Mouse (Mus musculus) ES-E14 (cell line): Measurements from ENCODE around the gene Myo3b.

Experiments used
- CHD2 ChIP-seq: IDR thresholded peaks from 2 replicates; pipeline ENCODE4 v1.6.1; 2014; ENCODE audit warnings: mild to moderate bottlenecking, low read depth, low read length, inconsistent platforms
- MAFK ChIP-seq: IDR thresholded peaks from 2 replicates; pipeline ENCODE4 v1.6.1; 2014; ENCODE audit warnings: mild to moderate bottlenecking, low read depth, low read length, inconsistent platforms; ENCODE audit not compliant: insufficient read depth
- ZC3H11A ChIP-seq: IDR thresholded peaks from 2 replicates; pipeline ENCODE4 v1.6.1; 2012; ENCODE audit warnings: low read depth, mild to moderate bottlenecking, inconsistent platforms, low read length, borderline replicate concordance
- ZNF384 ChIP-seq: IDR thresholded peaks from 2 replicates; pipeline ENCODE4 v1.6.1; 2012; ENCODE audit warnings: low read depth, low read length, inconsistent platforms

- no peak for TF ChIP-seq MAFK
- no peak for TF ChIP-seq CHD2
- no peak for TF ChIP-seq ZNF384
- TF ChIP-seq ZC3H11A: no peak
Observed at GRCm38 (mm10) chr2:70336551-70336950, 297.6 kb downstream of the Myo3b start.
